Mouse (Mus musculus): ENCODE data around the gene Ccdc6.

GRCm38 (mm10) chr10:70093782-70094181 is 3.1 kb upstream of the Ccdc6 start:
- TF ChIP-seq POLR2A (IDR thresholded peaks at IDR 0.05; ENCODE audit: control insufficient read depth, low read depth, low read length) (no peak), CTCF (IDR thresholded peaks at IDR 0.05; ENCODE audit: control insufficient read depth, insufficient read depth, insufficient replicate concordance, low read depth, low read length) (no peak)
